Comparison of ENCODE assay signal across 17 mouse cellular contexts in the genomic region with DNA sequence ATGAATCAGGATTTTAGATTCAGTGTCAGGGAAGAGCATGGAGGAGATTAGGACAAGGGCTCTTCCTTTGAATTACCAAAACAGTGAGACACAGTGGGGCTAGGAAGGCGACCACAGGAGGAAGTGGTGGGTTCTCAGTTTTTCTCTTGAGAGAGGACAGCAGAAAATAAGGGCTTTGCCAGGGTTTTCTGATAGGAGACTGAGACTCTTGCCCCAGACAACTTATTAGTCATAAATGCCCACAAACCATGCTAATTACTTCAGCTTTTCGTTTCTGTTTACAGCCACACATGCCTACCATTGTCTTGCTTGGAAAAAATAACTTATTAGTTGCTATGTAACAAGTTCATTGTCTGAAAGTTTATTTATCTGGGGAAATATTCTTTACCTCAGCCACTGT.
"Had no signal": no experiment of that assay in that cellular context is flagged by ENCODE, and none has a peak within 500 bp of the region (broad histone marks: within the 10 kb centered on the region; RNA-seq: fewer than 3 reads in every experiment).

No protein-coding gene starts in this region.

- H3K4me2 ChIP-seq: kidney, embryonic 15.5 days; liver, embryonic 13.5 days; midbrain, embryonic 11.5 days had no signal

- H3K9me3 ChIP-seq: kidney, embryonic 15.5 days; liver, embryonic 13.5 days had no signal

- H3K27ac ChIP-seq: kidney, embryonic 15.5 days; liver, embryonic 13.5 days; stomach, postnatal 0 days had no signal

- DNase-seq: kidney, adult 8-10 months; kidney, postnatal 10 days; kidney, postnatal 36 days; liver, embryonic 13.5 days; lung, adult 2 months; lung, postnatal 14 days; lung, postnatal 4 days; midbrain, embryonic 14.5 days; right cerebral cortex, adult 18-20 months; right cerebral cortex, postnatal 14 days; right cerebral cortex, postnatal 4 days; thymus, adult 2 months; thymus, postnatal 14 days; thymus, postnatal 4 days had no signal

- H3K27me3 ChIP-seq: kidney, embryonic 15.5 days; liver, embryonic 13.5 days had no signal

- H3K4me3 ChIP-seq: kidney, embryonic 15.5 days; liver, embryonic 13.5 days had no signal

- H3K9ac ChIP-seq: kidney, embryonic 15.5 days; liver, embryonic 13.5 days had no signal

- H3K36me3 ChIP-seq: kidney, embryonic 15.5 days had no signal

- H3K4me1 ChIP-seq: kidney, embryonic 15.5 days; liver, embryonic 13.5 days had no signal
